Mouse (Mus musculus) embryo, embryonic 11 days (tissue): ENCODE data around the gene Mmp7.
A peak's percentile ranks its signal among the peaks of the same experiment; 100 is the strongest.

ENCODE experiments used
- DNase-seq: peaks from one replicate; pipeline ENCODE4 v3.0.0-alpha.2; 2015

The Mmp7 gene

GRCm38 (mm10) chr9:7691790-7692189 lies at the start of gene Mmp7:
Mmp7 (plus strand) TSS chr9:7692090.
- no peak for DNase-seq

DNA sequence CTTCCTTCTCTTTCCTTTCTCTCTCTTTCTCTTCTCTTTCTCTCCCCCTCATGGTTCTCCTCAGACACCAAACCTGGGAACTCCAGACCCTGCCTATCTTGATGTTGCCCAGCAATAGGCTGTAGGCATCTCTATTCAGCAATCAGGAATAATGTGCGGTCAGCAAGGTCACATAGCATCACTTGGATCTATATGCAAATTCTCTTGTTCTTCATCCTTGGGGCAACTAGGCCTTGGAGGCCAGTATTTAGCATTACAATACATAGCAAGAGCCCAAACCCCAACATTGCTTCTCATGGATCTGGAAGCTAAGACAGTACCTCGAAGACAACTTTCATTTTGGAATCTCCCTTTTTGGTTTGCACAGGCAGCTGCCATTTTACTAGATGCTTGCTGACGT lies 44.0 kb upstream of the Mmp7 start:
- no peak for DNase-seq

DNA sequence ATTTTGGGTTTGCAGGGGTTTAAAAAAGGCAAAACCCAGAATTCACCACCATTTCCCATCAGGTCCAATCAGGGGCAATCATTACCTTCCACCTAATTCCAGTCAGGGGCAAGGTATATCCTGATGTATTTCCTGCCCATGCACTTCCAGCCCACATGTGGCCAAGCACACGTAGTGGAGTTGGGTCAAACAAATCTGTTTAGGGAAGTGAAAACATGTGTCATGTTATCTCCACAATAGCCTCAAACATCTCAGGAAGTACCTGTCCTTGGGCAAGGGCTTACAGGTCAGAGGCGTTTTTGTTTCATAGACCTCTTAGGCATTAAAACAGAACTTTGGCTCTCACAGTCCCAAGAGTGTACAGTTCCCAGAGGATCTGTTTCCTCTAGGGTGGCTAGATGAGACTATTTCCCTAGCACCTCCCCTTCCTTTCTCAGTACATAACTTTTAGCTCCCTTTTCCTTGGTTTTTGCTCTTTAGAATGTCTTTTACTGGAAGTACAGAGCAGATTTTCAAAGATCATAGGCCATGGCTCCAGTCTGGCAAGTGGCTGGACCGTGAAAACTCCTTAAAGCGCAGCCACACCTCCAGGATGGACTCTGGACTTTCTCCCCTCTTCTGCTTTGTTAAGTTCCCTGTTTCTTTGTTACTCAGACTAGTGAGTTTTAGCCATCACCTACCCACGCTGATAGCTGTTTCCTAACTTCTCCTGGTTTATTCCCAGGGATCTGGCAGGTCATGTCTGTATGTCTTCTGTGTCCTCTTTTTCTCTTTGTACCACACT lies 41.3 kb upstream of the Mmp7 start:
- no peak for DNase-seq

DNA sequence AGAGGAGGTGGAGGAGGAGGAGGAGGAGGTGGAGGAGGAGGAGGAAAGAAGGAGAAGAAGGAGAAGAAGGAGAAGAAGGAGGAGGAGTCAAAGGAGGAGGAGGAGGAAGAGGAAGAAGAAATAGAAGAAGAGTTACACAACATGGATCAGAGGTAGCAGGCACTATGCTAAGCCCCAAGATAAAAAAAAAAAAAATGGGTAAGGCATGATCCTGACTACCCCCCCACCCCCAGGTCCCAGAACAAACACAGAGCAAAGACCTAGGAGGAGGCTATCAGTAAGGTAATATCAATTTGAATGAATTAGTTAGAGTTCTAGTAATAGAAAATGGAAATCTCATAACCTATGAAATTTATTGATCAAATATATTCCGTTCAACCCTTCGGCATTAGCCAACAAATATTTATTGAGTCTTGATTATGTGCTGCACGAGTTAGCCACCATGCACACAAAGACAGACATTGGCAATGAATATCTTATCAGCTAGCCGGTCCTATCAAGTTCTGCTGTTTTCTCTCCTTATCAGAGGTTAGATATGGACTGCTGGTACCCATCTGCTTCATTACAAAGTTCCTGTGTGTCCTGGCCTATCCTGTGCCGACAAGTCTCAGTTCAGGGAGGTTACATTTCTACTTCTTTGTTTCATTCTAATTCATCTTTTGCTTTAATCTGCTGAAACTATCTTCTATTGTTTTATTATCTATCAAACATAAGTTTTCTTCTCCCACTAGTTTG lies 39.4 kb upstream of the Mmp7 start:
- DNase-seq, result no peak

- DNase-seq, result no peak
These were observed 33.9 kb upstream of the Mmp7 start for GRCm38 (mm10) chr9:7657946-7658345.

DNA sequence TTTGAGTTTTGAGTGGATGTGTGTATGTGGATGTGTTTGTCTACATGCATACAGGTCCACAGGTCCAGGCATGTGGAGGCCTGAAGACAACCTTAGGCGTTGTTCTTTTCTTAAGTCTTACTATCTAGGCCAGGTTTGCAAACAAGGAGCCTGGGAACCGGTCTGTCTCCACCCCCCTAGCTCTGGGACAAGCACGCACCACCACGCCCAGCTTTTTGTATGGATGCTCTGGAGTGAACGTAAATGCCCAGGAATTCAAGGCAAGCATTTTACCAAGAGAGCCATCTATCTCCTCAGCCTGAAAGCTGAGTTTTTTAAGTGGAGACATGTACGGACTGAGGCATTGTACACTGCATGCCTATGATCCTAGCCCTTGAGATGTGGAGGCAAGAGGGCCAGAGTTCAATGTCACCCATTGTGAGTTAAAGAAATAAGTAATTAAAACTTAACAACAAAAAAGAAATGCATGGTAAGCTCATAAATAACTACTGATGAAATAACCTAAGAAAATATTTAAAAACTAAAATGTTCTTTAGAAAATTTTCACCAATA lies 32.3 kb upstream of the Mmp7 start:
- peak; percentile 30 for DNase-seq

DNA sequence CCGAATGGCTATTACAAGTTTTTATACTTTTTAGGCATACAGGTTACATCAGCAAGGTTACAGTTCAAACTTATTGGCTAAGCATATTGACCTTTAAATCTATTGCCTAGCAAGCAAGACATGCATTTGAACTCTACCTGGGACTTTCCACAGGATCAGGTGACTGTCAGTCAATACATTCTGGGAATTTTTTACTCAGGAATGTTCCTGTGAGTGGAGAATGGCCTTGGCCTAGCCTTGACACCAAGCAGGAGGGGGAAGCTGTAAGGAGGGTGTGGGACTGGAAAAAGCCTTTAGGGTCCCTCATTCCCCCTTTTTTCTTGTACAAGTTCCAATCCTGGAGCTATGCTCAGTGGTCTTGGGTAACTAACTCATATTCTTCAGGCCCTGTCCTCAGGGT lies 30.5 kb upstream of the Mmp7 start:
- no peak for DNase-seq

- no peak for DNase-seq
These were observed 22.2 kb upstream of the Mmp7 start for GRCm38 (mm10) chr9:7669674-7670073.

GRCm38 (mm10) chr9:7672985-7673384 lies 18.9 kb upstream of the Mmp7 start:
- no peak for DNase-seq

GRCm38 (mm10) chr9:7678154-7678837 lies 13.6 kb upstream of the Mmp7 start:
- no peak for DNase-seq

DNA sequence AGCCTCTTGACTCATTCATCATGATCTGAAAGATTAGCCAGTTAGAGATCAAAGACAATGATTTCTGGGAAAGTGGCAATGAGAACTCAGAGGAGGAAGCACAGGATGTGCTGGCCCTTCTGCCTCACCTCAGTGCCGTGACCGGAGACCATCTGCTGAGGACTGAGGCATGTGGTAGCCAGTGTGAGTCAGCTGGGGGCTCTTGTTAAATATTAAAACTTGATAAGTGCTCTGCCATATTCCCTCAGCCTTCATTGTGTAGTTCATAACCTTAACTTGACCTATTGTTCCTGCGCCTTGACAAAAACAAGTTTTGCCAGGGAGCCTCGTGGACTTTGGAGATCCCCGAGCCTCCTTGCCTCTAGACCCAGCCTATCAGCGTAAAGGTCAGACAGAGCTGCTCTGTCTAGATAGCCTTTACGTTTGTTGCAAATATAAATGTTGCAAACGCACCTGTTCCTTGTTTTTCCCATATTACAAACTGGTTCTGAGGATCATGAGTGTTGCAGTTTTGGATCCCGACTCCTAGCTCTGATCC lies 9.7 kb upstream of the Mmp7 start:
- no peak for DNase-seq

DNA sequence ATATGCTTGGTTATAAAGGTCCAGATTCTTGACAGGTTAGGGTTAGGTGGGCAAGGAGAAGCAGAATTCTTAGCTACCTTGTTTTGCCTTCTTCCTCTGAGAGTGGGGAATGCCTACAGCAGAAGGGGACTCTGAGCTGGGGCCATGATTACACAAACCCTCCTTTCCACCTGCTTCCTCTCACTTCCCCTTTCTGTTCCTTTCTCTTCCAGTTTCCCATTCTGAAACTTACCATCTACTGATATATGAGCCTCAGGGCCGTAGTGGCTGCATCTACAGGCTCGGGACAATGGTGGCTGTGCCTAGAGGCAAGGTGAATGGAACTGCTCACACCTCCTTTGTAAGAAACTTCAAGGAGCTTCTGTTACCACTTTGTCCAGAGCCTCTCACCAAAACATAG lies 5.9 kb upstream of the Mmp7 start:
- no peak for DNase-seq

DNA sequence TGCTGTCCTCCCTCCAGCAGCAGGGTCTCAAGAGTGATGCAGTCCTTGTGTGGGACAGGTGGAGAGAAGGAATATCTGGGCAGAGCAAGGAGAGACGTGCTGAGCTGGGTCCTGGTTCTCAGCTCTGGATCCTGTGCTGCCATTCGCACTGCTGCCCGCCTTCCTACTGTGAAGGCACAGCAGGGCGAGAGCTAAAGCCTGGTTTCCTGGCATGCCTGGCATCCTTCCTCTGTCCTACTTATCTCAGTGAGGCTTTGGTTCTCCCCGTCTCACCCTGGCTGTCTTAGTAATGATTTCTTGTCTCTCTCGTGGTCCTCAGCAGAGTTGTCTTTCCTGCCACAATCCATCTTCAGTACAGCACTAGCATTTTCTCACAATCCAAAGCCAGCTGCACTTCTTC lies 2.1 kb upstream of the Mmp7 start:
- no peak for DNase-seq

DNA sequence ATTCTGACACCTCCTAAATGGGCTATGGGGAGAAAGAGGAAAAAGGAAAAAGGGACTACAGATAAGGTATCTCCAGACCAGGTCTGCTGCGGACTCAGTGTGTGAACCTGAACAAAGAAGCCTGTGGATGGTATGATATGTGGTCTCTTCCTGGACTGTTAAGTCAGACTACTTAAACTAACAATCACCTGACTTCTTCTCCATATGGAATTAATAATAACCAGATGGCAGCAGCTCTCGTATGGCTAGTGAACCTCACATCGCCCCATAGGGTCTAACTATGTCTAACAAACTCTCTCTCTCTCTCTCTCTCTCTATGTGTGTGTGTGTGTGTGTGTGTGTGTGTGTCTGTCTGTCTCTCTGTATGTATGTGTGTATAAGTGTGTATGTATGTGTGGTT lies 2.1 kb downstream of the Mmp7 start:
- peak; percentile 44 for DNase-seq

- no peak for DNase-seq
These were observed 3.8 kb downstream of the Mmp7 start for GRCm38 (mm10) chr9:7695646-7696045.

GRCm38 (mm10) chr9:7708698-7709097 lies 16.8 kb downstream of the Mmp7 start:
- DNase-seq, result no peak

DNA sequence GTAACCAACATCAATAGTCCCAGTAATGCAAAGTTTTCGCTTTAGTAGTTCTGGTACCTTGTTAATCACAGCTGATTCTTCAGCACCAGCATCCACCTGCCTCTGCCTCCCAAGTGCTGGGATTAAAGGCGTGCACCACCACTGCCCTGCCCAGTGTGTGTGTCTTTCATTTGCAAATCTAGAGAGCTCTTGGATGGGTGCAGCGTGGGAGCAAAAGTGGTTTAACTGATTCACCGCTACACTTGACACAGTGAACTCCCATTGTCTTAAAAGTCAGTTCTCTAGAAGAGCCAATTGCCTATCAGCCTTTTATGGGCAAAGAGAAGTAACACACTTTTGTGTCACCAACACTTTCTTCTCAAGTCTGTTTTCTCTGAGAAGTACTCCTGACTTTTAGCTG lies 19.3 kb downstream of the Mmp7 start:
- DNase-seq, result no peak

GRCm38 (mm10) chr9:7714062-7714907 lies 22.4 kb downstream of the Mmp7 start:
- peak; percentile 69 for DNase-seq

DNA sequence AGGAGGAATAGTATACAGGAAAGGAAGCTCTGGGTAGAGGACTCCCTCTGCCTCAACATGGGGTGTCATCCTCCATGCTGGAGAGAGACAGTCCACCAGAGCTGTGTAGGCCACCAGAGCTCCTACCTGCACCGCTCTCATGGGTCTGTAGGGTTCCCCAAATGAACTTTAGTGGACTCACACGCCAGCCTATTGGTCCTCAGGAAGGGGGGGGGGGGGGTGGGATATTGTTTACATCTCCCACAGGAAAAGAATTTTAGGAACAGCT lies 23.0 kb downstream of the Mmp7 start:
- no peak for DNase-seq

- DNase-seq, result no peak
These were observed 29.7 kb downstream of the Mmp7 start for GRCm38 (mm10) chr9:7721543-7721942.

- no peak for DNase-seq
These were observed 37.1 kb downstream of the Mmp7 start for GRCm38 (mm10) chr9:7728997-7729396.

DNA sequence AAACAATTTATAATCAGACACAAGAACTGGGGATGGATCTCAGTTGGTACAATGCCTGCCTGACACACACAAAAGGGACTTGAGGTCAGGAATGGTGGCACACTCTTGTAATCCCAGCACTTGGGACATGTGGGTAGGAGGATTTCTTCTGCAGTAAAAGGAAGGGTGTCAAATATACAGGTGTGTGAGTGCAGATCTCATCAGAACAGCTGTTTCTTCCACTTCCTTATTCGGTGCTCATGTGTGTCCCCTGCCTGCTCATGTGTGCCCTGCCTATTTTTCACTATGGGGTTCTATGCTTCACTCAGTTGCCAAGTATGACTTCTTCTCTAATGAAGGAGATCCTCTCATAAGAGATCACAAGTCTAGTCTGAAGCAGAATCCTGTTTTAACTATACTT lies 50.8 kb downstream of the Mmp7 start:
- DNase-seq, result no peak

DNA sequence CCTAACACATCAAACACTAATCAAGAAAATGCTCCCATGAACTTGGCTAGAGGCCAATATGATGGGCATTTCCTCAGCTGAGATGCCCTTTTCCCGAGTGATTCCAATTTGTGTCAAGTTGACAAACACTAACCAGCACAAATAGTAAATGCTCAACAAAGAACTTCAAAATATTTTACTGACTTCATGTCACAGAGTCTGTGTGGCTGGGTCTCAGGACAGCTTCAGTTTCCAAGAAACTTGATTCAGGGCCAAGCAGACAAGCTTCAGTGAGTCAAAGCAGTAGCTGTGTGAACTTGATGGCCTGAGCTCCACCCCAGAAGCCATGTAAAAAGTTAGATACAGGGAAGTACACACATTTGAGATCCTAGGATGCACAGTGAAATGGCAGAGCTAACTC lies 52.3 kb downstream of the Mmp7 start:
- DNase-seq, result no peak
